Mouse (Mus musculus) liver, embryonic 14.5 days (tissue): ENCODE measurements around the gene H2-K1. TPM values are rescaled to one million over a fixed set of nuclear protein-coding genes. Genes with fewer than 3 reads are reported as not detected.
A peak's percentile ranks its signal among the peaks of the same experiment; 100 is the strongest.

Experiments
- ATAC-seq: fragments of 200-750 bp; cut with Nextera tagmentation; 2 replicates; pipeline ENCODE4 v1.8.0; 2017; ENCODE audit warnings: moderate number of reproducible peaks, mild to moderate bottlenecking, moderate library complexity; ENCODE audit not compliant: insufficient read depth
- DNase-seq, 3 experiments: peaks; one replicate each; pipeline ENCODE4 v3.0.0-alpha.2; 2012 to 2013; ENCODE audit warnings: low read depth in 3 of 3, low spot score in 3 of 3
- H3K27ac ChIP-seq: fragments of 300-500 bp; sonication (generic); 2 replicates; pipeline ENCODE4 v1.5.1; 2014; ENCODE audit warnings: moderate library complexity, mild to moderate bottlenecking, control low read depth, inconsistent platforms
- H3K27me3 ChIP-seq: fragments of 300-500 bp; sonication (generic); 2 replicates; pipeline ENCODE4 v1.6.1; 2014; ENCODE audit warnings: mild to moderate bottlenecking, low read length, moderate library complexity; ENCODE audit not compliant: control insufficient read depth, insufficient read depth
- H3K36me3 ChIP-seq: fragments of 300-500 bp; sonication (generic); replicated peaks from 2 replicates; pipeline ENCODE4 v1.6.1; 2014; ENCODE audit warnings: low read depth; ENCODE audit not compliant: control insufficient read depth, insufficient read depth
- H3K4me1 ChIP-seq, 2 experiments: fragments of 200-500 bp in 1 of 2; fragments of 300-500 bp in 1 of 2; sonication (generic) in 1 of 2; replicated peaks; 2 replicates each; pipeline ENCODE4 v1.6.1; 2012 to 2014; ENCODE audit warnings: antibody characterized with exemption in 1 of 2, inconsistent platforms in 1 of 2, low read length in 1 of 2; ENCODE audit not compliant: control insufficient read depth in 2 of 2, insufficient read depth in 2 of 2
- H3K4me2 ChIP-seq: fragments of 300-500 bp; sonication (generic); 2 replicates; pipeline ENCODE4 v1.6.1; 2014; ENCODE audit warnings: low read depth, mild to moderate bottlenecking, control low read depth, moderate library complexity
- H3K4me3 ChIP-seq, 2 experiments: fragments of 200-500 bp in 1 of 2; fragments of 300-500 bp in 1 of 2; sonication (generic) in 1 of 2; 2 replicates each; pipeline ENCODE4 v1.5.1; 2012 to 2014; ENCODE audit warnings: low read depth in 2 of 2, low read length in 2 of 2, mild to moderate bottlenecking in 2 of 2, control low read depth in 1 of 2, inconsistent platforms in 1 of 2, moderate library complexity in 1 of 2; ENCODE audit not compliant: insufficient read depth in 1 of 2
- H3K9ac ChIP-seq: fragments of 300-500 bp; sonication (generic); replicated peaks from 2 replicates; pipeline ENCODE4 v1.6.1; 2014; ENCODE audit warnings: mild to moderate bottlenecking, control low read depth, moderate library complexity
- H3K9me3 ChIP-seq: fragments of 300-500 bp; sonication (generic); 2 replicates; pipeline ENCODE4 v1.6.1; 2016; ENCODE audit warnings: low read length, mixed read lengths; ENCODE audit not compliant: control insufficient read depth
- CTCF ChIP-seq: IDR thresholded peaks from 2 replicates; pipeline ENCODE4 v1.5.1; 2016; ENCODE audit warnings: antibody characterized with exemption, low read depth, control low read depth
- EP300 ChIP-seq: IDR thresholded peaks from 2 replicates; pipeline ENCODE4 v1.6.1; 2016; ENCODE audit warnings: antibody characterized with exemption, low read depth
- WGBS: fragments of 180-500 bp; shearing (Covaris S2); extraction: QIAGEN DNeasy Blood & Tissue Kit; methylation state at CpG from one replicate; pipeline ENCODE4 v1.1.7; 2014; ENCODE audit not compliant: insufficient replicate concordance; 5-methylcytosine and 5-hydroxymethylcytosine counted together
- polyA plus RNA-seq, 2 experiments: library from polyadenylated mRNA; depleted of rRNA in 1 of 2; stranded (reverse) in 1 of 2; unstranded in 1 of 2; fragments of >200 nt; fragmentation: Nextera tagmentation in 1 of 2; extraction: Ambion mirVana in 1 of 2; gene quantifications; 2 replicates each; pipeline versions ENCODE4 v1.2.1 to v1.2.3; 2012 to 2014

Gene H2-K1
- polyA plus RNA-seq, 2 experiments, result 107 to 124 TPM

DNA sequence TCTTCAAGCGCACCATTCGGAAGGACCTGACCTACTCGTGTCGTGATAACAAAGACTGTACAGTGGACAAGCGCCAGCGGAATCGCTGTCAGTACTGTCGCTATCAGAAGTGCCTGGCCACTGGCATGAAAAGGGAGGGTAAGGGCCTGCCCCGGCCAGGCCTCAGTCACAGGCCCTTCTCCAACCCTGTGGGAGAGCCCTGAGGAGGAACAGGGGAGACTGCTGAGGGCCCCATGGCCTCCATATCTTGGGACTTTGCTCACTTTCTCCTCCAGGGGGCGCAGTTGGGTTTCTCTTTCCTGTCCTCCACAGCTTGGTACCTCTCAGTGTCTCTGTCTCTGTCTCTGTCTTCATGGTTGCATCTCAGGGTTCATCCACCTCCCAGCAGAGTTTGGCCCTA is 33.9 kb upstream of the H2-K1 start:
- TF ChIP-seq CTCF (peak; percentile 89), EP300 (no peak)
- Histone ChIP-seq H3K27ac (no peak overlapping the region), H3K4me2 (no peak overlapping the region), H3K36me3 (peaks cover 9% of the 10 kb centered on the region), H3K9me3 (no peaks in the 10 kb centered on the region), H3K27me3 (peaks cover 1% of the 10 kb centered on the region; the same call in 1 of the 2 replicates), H3K9ac (no peak overlapping the region), H3K4me3 (no peak overlapping the region), H3K4me1 (peaks cover 5 to 17% of the 10 kb centered on the region in 2 experiments; a peak in 3 of 4 replicates)
- no peak for ATAC-seq
- WGBS, result 66% methylated on average over 10 of the region's 10 CpGs
- peak; percentile 54 to 64 (median 54) for DNase-seq

DNA sequence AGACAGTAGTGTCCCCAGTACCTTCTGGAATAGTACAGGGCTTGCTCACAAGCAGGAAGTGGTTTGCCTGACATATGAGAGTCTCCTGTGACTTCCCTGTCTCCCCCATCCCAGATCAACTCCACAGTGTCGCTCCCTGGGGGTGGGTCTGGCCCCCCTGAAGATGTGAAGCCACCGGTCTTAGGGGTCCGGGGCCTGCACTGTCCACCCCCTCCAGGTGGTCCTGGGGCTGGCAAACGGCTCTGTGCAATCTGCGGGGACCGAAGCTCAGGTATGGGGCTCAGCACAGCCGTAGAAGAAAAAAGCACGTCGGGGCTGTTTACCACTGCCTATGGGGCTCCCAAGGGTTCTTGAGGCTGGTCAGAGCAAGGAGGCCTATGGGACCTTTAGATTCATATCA is 33.3 kb upstream of the H2-K1 start:
- peaks cover 5 to 17% of the 10 kb centered on the region in 2 experiments; a peak in 3 of 4 replicates for H3K4me1 ChIP-seq
- no peaks in the 10 kb centered on the region for H3K27me3 ChIP-seq
- H3K9ac ChIP-seq, result no peak overlapping the region; the same call in 1 of the 2 replicates
- no peaks in the 10 kb centered on the region for H3K9me3 ChIP-seq
- peak overlapping the region; percentile 87 for H3K4me2 ChIP-seq
- no peak overlapping the region for H3K27ac ChIP-seq
- peak overlapping the region; percentile 82 to 86; a peak in 2 of 4 replicates for H3K4me3 ChIP-seq
- peaks cover 13% of the 10 kb centered on the region for H3K36me3 ChIP-seq
- WGBS, result 80% methylated on average over 9 of the region's 9 CpGs
- ATAC-seq (no peak), DNase-seq (no peak)
- TF ChIP-seq CTCF (no peak), EP300 (no peak)

DNA sequence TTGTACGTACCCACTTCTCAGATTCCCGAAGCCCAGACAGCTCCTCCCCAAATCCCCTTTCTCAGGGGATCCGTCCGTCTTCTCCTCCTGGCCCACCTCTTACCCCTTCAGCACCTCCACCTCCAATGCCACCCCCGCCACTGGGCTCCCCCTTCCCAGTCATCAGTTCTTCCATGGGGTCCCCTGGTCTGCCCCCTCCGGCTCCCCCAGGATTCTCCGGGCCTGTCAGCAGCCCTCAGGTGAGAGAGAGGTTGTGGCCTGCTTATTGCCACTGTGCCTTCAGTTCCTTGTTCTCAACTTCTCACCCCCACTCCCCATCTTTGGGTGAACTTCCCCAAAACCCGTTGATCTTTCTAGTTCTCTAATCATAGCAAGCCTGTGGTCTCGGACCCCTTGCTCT is 32.7 kb upstream of the H2-K1 start:
- Histone ChIP-seq H3K4me1 (peaks cover 5 to 22% of the 10 kb centered on the region in 2 experiments; a peak in 3 of 4 replicates), H3K9me3 (no peaks in the 10 kb centered on the region), H3K27ac (no peak overlapping the region; the same call in 1 of the 2 replicates), H3K36me3 (peaks cover 15% of the 10 kb centered on the region), H3K4me3 (peak overlapping the region; percentile 82 to 86), H3K27me3 (no peaks in the 10 kb centered on the region), H3K4me2 (peak overlapping the region; percentile 87), H3K9ac (peak overlapping the region; percentile 83)
- no peak for TF ChIP-seq CTCF
- TF ChIP-seq EP300, result no peak
- 15% methylated on average over 9 of the region's 9 CpGs for WGBS
- ATAC-seq (no peak), DNase-seq (no peak)

DNA sequence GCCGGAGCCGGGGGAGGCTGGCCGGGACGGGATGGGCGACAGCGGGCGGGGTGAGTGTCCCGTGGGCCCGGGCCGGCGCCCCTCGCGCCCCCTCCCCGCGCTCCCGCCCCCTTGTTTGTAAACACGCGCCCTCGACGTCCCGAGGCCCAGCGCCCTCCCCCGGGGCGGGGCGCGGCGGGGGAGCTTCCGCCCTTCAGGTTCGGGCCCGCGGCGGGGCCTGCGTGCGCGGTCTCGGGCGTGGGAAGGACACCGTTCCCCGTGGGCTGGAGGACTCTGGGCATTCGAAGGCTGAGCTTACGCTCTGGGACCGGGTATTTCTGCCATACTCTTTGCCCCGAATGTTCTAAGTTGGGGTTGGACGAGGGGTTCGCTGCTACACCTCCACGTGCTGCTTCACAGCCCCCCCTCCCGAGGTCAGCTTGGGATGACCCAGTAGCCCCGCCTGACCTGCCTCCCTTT is 32.1 kb upstream of the H2-K1 start:
- peak overlapping the region; percentile 87 for H3K4me2 ChIP-seq
- H3K9me3 ChIP-seq, result no peaks in the 10 kb centered on the region
- H3K9ac ChIP-seq, result peak overlapping the region; percentile 83
- peak overlapping the region; percentile 73 for H3K27ac ChIP-seq
- H3K4me1 ChIP-seq, result peaks cover 5 to 23% of the 10 kb centered on the region in 2 experiments
- DNase-seq, result peak; percentile 51 to 60 (median 55)
- H3K4me3 ChIP-seq, result peak overlapping the region; percentile 82 to 86
- peak; percentile 40 for ATAC-seq
- H3K27me3 ChIP-seq, result no peaks in the 10 kb centered on the region
- TF ChIP-seq CTCF (no peak), EP300 (no peak)
- WGBS, result 1% methylated on average over 44 of the region's 48 CpGs
- H3K36me3 ChIP-seq, result peaks cover 15% of the 10 kb centered on the region

DNA sequence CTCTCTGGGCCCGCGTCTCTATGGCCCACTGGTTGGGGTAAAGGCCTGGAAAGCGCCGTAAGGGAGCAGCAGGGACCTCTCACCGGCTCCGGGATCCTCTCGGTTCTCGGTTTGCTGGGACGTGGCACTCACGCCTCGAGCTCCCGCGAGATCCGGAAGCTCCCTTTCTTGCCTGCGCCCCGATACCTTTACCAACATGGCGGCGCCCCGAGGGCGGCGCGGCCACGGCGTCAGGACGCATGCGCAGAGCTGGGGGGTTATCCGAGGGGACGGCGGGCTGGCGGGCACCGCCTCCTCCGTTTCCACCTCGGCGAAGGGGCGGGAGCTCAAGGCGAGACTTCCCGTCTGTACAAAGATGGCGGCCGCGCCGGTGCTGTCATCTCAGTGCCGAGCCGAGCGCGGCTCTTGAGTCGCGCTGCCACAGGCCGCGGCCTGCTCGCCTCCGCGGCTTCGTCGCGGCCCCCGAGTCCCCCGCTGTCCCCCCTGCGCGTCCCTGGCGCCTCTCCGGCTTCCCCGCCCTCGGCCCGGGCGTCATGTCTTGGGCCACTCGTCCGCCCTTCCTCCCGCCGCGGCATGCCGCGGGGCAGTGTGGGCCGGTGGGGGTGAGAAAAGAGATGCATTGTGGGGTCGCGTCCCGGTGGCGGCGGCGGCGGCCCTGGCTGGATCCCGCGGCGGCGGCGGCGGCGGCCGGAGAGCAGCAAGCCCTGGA is 31.5 kb upstream of the H2-K1 start, which contains the start of the genes Slc39a7 and Rxrb:
TSS of gene Slc39a7 (minus strand) at position 218 of the 709 bp plus-strand sequence.
TSS of gene Rxrb (plus strand) at position 348 of the 709 bp plus-strand sequence.
- H3K27ac ChIP-seq, result peak within 1 kb of the TSS; percentile 73
- no peaks in the 10 kb centered on the region for H3K9me3 ChIP-seq
- H3K4me2 ChIP-seq, result peak within 1 kb of the TSS; percentile 87
- under 1% methylated on average over 86 of the region's 88 CpGs for WGBS
- H3K4me1 ChIP-seq, result peaks cover 10 to 27% of the 10 kb centered on the region in 2 experiments
- TF ChIP-seq EP300, result peak; percentile 68
- no peak; the same call in 1 of the 2 replicates for TF ChIP-seq CTCF
- peak within 1 kb of the TSS; percentile 83 for H3K9ac ChIP-seq
- peaks cover 11% of the 10 kb centered on the region for H3K36me3 ChIP-seq
- H3K27me3 ChIP-seq, result no peaks in the 10 kb centered on the region
- ATAC-seq (peak; percentile 75), DNase-seq (peak; percentile 93 to 94 (median 94))
- H3K4me3 ChIP-seq, result peak within 1 kb of the TSS; percentile 85 to 86
